26 mouse cellular contexts compared by ENCODE assay signal in the genomic region with DNA sequence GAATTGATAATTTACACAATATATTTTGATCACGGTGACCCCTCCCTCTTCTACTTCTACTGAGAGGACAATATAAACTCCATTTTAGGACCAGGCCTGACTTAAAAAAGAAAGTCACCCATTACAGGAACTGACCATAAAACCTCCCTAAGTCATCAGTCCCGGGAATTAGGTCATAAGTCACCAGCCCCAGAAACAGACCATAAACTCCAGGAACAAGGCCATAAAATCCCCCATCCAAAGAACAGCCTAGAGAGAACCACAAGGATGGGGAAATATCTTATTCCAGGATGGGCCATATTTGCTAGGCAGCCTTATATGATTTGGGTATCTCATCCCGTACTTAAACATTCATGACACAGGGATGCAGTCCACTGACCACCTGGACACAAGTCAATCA. TPM values are rescaled to one million over a fixed set of nuclear protein-coding genes. Genes with fewer than 3 reads are reported as not detected.
"Had no signal": no experiment of that assay in that cellular context is flagged by ENCODE, and none has a peak within 500 bp of the region (broad histone marks: within the 10 kb centered on the region; RNA-seq: fewer than 3 reads in every experiment).

No protein-coding gene starts in this region.

- H3K4me3 ChIP-seq: gastrocnemius, adult 2 months; heart, embryonic 10.5 days; heart, embryonic 12.5 days; hindbrain, embryonic 10.5 days; hindbrain, embryonic 12.5 days; layer of hippocampus, adult 2 months; left cerebral cortex, adult 2 months; limb, embryonic 10.5 days; limb, embryonic 12.5 days; liver, embryonic 13.5 days; liver, embryonic 15.5 days had no signal

- DNase-seq: forebrain, postnatal 0 days; gastrocnemius, adult 2 months; gastrocnemius, postnatal 10 days; gastrocnemius, postnatal 25 days; heart, adult 18-20 months; heart, postnatal 10 days; heart, postnatal 4 days; kidney, adult 18-20 months; kidney, postnatal 14 days; kidney, postnatal 4 days; liver; liver, embryonic 13.5 days had no signal

- H3K4me2 ChIP-seq: heart, embryonic 12.5 days; hindbrain, embryonic 12.5 days; hindbrain, embryonic 14.5 days; limb, embryonic 12.5 days; liver, embryonic 11.5 days; liver, embryonic 13.5 days; liver, embryonic 15.5 days had no signal

- H3K4me1 ChIP-seq: heart, embryonic 10.5 days; heart, embryonic 12.5 days; hindbrain, embryonic 10.5 days; hindbrain, embryonic 12.5 days; limb, embryonic 12.5 days; liver, embryonic 13.5 days; liver, embryonic 15.5 days had no signal

- H3K9me3 ChIP-seq: heart, embryonic 10.5 days; hindbrain, embryonic 10.5 days; hindbrain, embryonic 12.5 days; liver, embryonic 13.5 days; liver, embryonic 15.5 days had no signal

- H3K27me3 ChIP-seq: heart, embryonic 12.5 days; hindbrain, embryonic 12.5 days; limb, embryonic 12.5 days; liver, embryonic 13.5 days; liver, embryonic 15.5 days had no signal

- H3K27ac ChIP-seq: gastrocnemius, adult 2 months; heart, embryonic 10.5 days; hindbrain, embryonic 10.5 days; hindbrain, embryonic 12.5 days; hindbrain, embryonic 14.5 days; layer of hippocampus, adult 2 months; left cerebral cortex, adult 2 months; limb, embryonic 12.5 days; liver, embryonic 13.5 days; liver, embryonic 15.5 days had no signal

- ATAC-seq: forebrain, postnatal 0 days; hindbrain, embryonic 16.5 days; inflammation-experienced regulatory T-cells, adult 6 months; intestine, postnatal 0 days had no signal

- H3K36me3 ChIP-seq: heart, embryonic 10.5 days; heart, embryonic 12.5 days; hindbrain, embryonic 10.5 days; hindbrain, embryonic 12.5 days; limb, embryonic 10.5 days; limb, embryonic 12.5 days; liver, embryonic 13.5 days; liver, embryonic 15.5 days had no signal

- H3K9ac ChIP-seq: forebrain, postnatal 0 days; heart, embryonic 12.5 days; hindbrain, embryonic 12.5 days; hindbrain, embryonic 14.5 days; limb, embryonic 12.5 days; liver, embryonic 13.5 days; liver, embryonic 15.5 days had no signal

RNA-seq across cellular contexts. Expression of a gene that starts 3.6 kb away (rescaled TPM):
- polyA plus RNA-seq: inflammation-experienced regulatory T-cells, adult 6 months had no signal
